Mouse (Mus musculus) gastrocnemius, postnatal 36 days (tissue): ENCODE data around the gene Gm10217. TPM values are rescaled to one million over a fixed set of nuclear protein-coding genes. Genes with fewer than 3 reads are reported as not detected.

Experiments
- DNase-seq, 2 experiments: peaks; one replicate each; pipeline ENCODE4 v3.0.0; 2022
- intact Hi-C: fragments of 180-260 bp; cut with DNase I; formaldehyde crosslinking; loops from one replicate; pipeline ENCODE4 v1.15.1; 2025
- long read RNA-seq, 2 experiments: library from polyadenylated mRNA; stranded (forward); transcript quantifications; one replicate each; pipeline ENCODE4 v2.0.0; 2021
- total RNA-seq, 2 experiments: library from RNA; stranded (reverse); gene quantifications; 2 replicates each; pipeline ENCODE4 v1.2.3; 2021

Gene Gm10217
- not detected for total RNA-seq
- long read RNA-seq, experiment 1: 0 reads
- long read RNA-seq, experiment 2: 0 reads

DNA sequence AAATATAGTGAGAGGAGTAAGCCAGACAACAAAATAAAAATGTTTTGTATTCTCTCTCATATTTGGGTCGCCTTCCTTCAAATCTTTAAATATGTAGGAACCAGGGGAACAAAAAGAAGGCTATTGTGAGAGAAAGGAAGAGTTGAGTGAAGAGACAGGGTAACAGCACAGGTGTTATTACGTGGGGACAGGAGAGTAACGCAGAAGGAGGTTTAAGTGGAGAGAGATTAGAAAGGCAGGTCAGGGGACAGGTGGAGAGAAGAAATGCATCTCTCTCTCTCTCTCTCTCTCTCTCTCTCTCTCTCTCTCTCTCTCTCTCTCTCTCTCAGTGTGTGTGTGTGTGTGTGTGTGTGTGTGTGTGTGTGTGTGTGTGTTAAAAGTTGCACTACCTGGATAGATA is at the start of gene Gm10217:
Gene Gm10217, plus strand, starts transcription at position 301 of the 400 bp plus-strand sequence.
- no peak for DNase-seq
- intact Hi-C loops: no loop called here

DNA sequence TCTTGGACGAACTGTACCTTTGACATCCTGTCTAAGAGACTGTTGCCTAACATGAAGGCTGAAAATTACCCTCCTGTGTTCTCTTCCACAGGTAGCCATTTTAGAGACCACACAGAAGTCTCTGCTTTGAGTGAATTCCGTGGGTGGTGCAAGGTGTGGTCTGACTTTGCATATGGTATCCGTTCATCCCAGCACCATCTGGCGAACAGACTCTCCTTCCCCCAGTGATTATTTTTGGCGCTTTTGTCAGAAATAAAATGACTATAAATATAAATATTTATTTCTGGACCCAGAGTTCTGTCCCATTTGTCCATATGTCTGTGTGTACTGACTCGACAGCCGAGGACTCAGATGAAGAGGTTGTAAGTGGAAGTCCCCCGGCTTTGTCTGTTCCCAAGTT is 39.3 kb upstream of the Gm10217 start:
- intact Hi-C loops: no loop called here

DNA sequence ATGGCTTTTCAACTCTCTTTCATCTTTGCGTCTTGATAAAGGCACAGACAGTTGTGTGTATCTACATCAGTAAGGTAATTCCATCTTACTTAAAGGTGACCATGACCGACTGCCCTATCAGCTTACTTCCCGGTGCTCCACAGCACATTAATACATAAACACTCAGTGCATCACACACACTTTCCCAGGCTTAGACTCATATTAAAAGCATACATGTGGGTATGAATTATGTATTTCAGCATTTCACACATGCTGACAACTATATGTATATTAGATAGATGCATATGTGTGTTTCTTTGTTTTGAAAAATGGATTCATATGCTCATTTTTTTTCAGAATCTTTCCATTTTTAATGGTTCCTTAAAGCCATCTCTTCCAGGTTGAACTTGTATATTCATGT is 23.8 kb upstream of the Gm10217 start:
- intact Hi-C loops: no loop called here
- no peak for DNase-seq

More for the DNA sequence above, 39.3 kb upstream of the Gm10217 start:
- DNase-seq: no peak

DNA sequence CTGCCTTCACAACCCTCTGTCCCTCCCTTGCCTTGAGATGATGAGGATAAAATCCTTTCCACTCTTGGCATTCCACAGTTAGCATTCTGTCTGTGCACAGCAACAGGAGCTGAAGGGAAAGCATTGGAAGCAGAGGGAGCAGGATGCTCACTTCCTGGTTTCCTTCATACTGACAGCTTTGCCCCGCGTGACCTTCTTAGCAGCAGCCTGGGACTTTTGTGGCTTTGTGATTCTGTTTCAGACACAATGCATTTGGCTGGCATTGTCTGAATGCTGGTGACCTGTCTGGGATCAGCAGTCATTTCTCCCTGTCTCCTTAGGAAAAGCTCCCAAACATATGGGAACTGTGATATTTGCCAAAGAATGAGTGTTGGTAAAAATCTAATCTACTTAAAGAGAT is 4.8 kb upstream of the Gm10217 start:
- intact Hi-C loops: no loop called here
- DNase-seq: no peak

DNA sequence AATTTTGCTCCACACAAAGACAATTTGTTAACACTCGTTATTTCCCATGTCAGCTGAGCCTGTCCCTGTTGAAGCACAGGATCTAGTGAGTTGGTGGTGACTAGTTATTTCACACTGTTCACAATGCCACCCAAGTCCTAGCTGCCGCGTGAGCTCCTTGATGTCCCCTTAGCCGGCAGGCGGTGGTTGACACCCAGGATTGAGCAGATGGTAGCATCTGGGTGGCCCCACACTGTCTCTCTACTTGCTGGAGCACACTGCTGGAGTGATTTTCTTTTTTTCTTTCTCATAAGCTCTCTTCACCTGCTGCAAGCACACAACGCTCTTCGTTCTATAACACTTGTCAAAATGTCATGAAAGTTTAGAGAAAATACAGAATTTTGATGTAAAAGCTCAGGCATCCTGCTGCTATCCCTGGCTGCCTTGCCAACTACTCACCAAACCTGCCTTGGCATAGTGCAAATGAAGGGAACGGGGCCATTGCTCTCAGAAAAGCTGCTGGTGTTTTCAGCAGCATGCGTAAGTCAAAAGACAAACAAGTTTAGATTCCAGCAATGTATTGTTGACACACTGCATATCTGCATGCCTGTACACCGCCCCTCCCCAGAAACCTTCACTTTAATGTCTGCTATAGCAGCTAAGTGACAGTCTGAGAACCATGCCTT is 3.4 kb upstream of the Gm10217 start:
- intact Hi-C loops: no loop called here

DNA sequence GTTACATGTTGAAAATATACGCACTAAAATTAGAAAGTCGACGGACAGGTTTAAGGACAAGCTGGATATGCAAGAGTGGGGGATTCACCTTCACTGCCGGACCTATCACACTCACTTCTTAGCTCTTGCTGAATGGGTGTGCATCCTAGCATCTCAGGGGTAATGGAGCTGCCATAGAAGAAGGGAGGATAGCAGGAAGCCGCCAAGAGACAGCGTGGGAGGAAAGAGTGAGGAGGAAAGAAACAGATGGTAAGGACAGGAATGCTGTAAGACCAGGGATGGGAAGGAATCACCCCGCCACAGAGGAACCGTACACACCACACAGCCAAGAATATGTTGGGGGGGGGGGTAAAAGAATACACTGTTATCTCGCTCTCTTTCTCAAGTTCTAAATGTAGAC is 1.1 kb downstream of the Gm10217 start:
- intact Hi-C loops: no loop called here

More for the DNA sequence above, 3.4 kb upstream of the Gm10217 start:
- DNase-seq: no peak

DNA sequence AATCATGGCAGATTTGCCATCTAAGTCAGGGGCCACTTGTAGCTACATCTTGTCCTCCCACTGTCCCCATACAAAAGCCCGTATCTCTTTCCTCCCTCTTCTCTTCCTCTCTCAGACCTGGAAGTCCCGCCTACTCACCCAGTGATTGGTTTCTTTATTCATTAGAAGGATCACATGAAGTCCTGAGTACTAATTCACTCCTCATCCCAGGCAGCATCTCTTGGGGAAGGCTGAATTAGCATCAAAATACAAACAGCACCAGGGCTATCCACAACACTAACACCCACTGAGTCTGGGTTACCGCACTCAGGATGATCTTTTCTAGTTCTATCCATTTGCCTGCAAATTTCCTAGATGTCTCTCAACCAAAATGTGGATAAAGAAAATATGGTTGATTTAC is 4.0 kb downstream of the Gm10217 start:
- no peak for DNase-seq
- intact Hi-C loops: no loop called here

More for the DNA sequence above, 1.1 kb downstream of the Gm10217 start:
- no peak for DNase-seq

DNA sequence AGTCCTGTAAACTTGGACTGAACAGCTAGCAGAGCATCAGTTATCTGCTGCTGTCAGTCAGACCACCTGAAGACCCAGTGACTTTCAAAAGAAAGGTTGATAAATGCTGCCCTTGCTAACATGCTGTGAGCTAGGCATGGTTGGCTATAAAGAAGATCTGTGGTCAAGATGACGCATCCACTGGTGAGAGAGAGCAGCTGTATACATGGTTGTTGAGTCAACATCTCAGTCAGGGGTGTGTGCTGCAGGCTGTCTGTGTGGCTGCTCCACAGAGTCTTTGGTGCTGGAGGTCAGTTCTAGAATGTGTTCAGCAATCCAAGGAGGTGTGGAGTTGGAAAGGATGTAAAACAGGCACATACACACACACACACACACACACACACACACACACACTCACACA is 12.2 kb downstream of the Gm10217 start:
- DNase-seq: no peak
- intact Hi-C loops: no loop called here

DNA sequence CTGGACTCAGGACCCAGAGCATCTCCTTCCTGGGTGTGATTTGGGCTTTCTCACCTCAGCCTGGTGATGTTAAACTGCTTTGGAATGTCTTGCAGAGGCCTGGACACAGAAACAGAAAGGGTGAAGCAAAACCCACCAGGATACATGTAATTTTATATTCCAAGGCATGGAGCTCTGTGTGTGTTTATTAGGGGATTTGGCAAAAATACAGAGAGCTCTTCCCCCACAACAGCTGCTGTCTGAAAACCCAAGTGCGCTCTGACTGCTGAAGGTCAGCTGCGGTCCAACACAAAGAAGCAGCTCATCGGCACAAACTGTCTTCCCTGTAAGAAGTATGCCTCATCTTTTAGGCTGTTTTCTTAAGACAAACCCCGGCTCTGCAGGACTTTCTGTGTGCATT is 15.9 kb downstream of the Gm10217 start:
- DNase-seq: no peak
- intact Hi-C loops: no loop called here

DNA sequence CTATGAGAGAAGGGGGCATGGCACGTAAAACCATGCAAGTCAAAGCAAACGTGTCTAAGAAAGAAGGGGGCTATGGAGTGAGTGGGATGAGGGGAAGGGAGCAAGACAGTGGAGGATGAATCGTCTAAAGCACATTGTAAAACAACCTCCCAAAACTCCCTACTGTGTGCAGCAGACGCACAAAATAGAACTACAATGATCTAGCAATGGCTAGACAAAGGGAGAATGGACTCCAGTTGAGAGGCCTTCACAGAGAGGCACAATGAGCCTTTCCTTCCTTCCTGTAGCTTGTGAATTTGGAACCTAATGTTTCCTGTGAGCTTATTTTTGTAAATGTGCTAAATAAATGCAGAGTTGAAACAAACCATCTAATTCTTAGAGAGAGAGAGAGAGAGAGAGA is 22.7 kb downstream of the Gm10217 start:
- intact Hi-C loops: no loop called here
- no peak for DNase-seq

DNA sequence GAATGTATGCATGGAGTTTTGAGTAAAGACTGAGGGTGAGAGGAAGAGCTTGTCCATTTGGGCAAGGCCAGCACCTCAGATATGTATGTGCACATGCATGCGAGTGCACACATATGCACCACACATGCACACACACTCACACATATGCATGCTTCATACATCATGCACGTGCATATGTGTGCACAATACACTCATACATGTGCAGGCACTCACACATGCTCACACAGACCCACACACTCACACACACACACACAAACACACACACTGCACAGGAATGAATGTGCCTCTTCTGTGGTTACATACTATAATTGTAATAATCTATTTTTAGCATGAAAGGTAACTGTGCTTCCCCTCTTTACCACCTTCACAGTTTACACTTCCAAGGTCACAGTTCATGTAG is 35.1 kb downstream of the Gm10217 start:
- DNase-seq: no peak
- intact Hi-C loops: no loop called here

DNA sequence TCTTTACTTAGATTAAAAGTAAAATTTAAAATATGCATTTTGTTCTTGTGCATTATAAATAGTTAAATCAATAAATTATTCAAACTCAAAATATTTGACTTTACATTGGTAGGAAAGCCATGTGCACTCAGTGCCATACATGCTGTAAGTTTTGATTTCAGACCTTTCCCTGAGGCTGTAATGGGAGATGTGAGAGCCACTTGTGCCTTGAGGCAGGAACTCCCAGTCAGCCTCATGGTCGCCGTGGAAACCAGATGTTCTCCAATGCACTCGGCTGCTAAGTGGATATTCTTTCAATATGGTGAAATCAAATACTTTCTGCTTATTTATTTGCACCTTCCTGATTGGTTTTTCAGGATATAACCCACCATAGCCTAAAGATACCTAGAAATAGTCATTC is 35.6 kb downstream of the Gm10217 start:
- DNase-seq: no peak
- intact Hi-C loops: no loop called here

Other genes with a start within 250 kb of the Gm10217 start
- gene Fam155a, start 93.1 kb upstream of the Gm10217 start, total RNA-seq: not detected
- 1 to 10 TPM; 2.8 to 3.4 TPM for gene Lig4, start 113.4 kb downstream of the Gm10217 start, total RNA-seq
- gene Abhd13, start 113.5 kb downstream of the Gm10217 start, total RNA-seq: 1 to 10 TPM; 6.8 to 8.1 TPM
- gene Tnfsf13b, start 142.2 kb downstream of the Gm10217 start, total RNA-seq: 1 to 10 TPM in 1 of 2 experiments, under 1 TPM in 1; 0.56 to 1.2 TPM